Mouse (Mus musculus): ENCODE data around the gene Insr. TPM values are rescaled to one million over a fixed set of nuclear protein-coding genes. Genes with fewer than 3 reads are reported as not detected.

The Insr gene
- polyA plus RNA-seq, 1 experiment from 2014 or later, result 54.2 TPM

GRCm38 (mm10) chr8:3219921-3220411 is 59.5 kb downstream of the Insr start:
- peaks cover 12% of the 10 kb centered on the region for H3K4me1 ChIP-seq (replicated peaks; ENCODE audit: control insufficient read depth, insufficient read depth, low read length)

GRCm38 (mm10) chr8:3219266-3219665 is 60.2 kb downstream of the Insr start:
- ATAC-seq (ENCODE audit: low FRiP score) (no peak), DNase-seq (ENCODE audit: low spot score) (no peak)
- whole genome bisulfite sequencing, result 79% methylated on average over 3 of the region's 3 CpGs
- H3K4me3 ChIP-seq (replicated peaks; ENCODE audit: low read length), result no peak overlapping the region
- H3K9ac ChIP-seq, result no peak overlapping the region
- H3K36me3 ChIP-seq (replicated peaks; ENCODE audit: control insufficient read depth, insufficient read depth), result no peaks in the 10 kb centered on the region
- no peak overlapping the region for H3K27ac ChIP-seq
- H3K4me2 ChIP-seq (replicated peaks), result no peak overlapping the region
- H3K27me3 ChIP-seq (ENCODE audit: control insufficient read depth, insufficient read depth, low read length), result no peaks in the 10 kb centered on the region
- peaks cover 12% of the 10 kb centered on the region for H3K4me1 ChIP-seq (replicated peaks; ENCODE audit: control insufficient read depth, insufficient read depth, low read length)
- no peaks in the 10 kb centered on the region for H3K9me3 ChIP-seq (ENCODE audit: control insufficient read depth, low read length)

More at GRCm38 (mm10) chr8:3219921-3220411, 59.5 kb downstream of the Insr start:
- no peak for DNase-seq (ENCODE audit: low spot score)
- H3K9ac ChIP-seq, result peak overlapping the region; percentile 70; the same call in 1 of the 2 replicates
- no peak for ATAC-seq (ENCODE audit: low FRiP score)
- peak overlapping the region; percentile 47 for H3K4me3 ChIP-seq (replicated peaks; ENCODE audit: low read length)
- H3K36me3 ChIP-seq (replicated peaks; ENCODE audit: control insufficient read depth, insufficient read depth), result no peaks in the 10 kb centered on the region
- peak overlapping the region; percentile 89 for H3K27ac ChIP-seq
- no peaks in the 10 kb centered on the region for H3K27me3 ChIP-seq (ENCODE audit: control insufficient read depth, insufficient read depth, low read length)
- H3K9me3 ChIP-seq (ENCODE audit: control insufficient read depth, low read length), result no peaks in the 10 kb centered on the region
- H3K4me2 ChIP-seq (replicated peaks), result peak overlapping the region; percentile 57
- WGBS, result 91% methylated on average over 12 of the region's 12 CpGs

GRCm38 (mm10) chr8:3216541-3217092 is 62.8 kb downstream of the Insr start:
- DNase-seq (ENCODE audit: low spot score) (peak; percentile 39), ATAC-seq (ENCODE audit: low FRiP score) (no peak)
- WGBS, result 74% methylated on average over 4 of the region's 4 CpGs
- no peak overlapping the region for H3K9ac ChIP-seq
- H3K4me2 ChIP-seq (replicated peaks), result no peak overlapping the region
- H3K27ac ChIP-seq, result no peak overlapping the region
- H3K4me3 ChIP-seq (replicated peaks; ENCODE audit: low read length), result no peak overlapping the region
- no peaks in the 10 kb centered on the region; the same call in 1 of the 2 replicates for H3K36me3 ChIP-seq (replicated peaks; ENCODE audit: control insufficient read depth, insufficient read depth)
- H3K9me3 ChIP-seq (ENCODE audit: control insufficient read depth, low read length), result no peaks in the 10 kb centered on the region
- no peaks in the 10 kb centered on the region for H3K27me3 ChIP-seq (ENCODE audit: control insufficient read depth, insufficient read depth, low read length)
- 0 out of 2 replicates have a peak, but pooled peaks cover 6% of the 10 kb centered on the region for H3K4me1 ChIP-seq (replicated peaks; ENCODE audit: control insufficient read depth, insufficient read depth, low read length)

GRCm38 (mm10) chr8:3215561-3215960 is 63.9 kb downstream of the Insr start:
- no peaks in the 10 kb centered on the region for H3K27me3 ChIP-seq (ENCODE audit: control insufficient read depth, insufficient read depth, low read length)
- no peak overlapping the region for H3K9ac ChIP-seq
- 0 out of 2 replicates have a peak, but pooled peaks cover 6% of the 10 kb centered on the region for H3K4me1 ChIP-seq (replicated peaks; ENCODE audit: control insufficient read depth, insufficient read depth, low read length)
- no peak overlapping the region for H3K4me3 ChIP-seq (replicated peaks; ENCODE audit: low read length)
- H3K9me3 ChIP-seq (ENCODE audit: control insufficient read depth, low read length), result no peaks in the 10 kb centered on the region
- no peak overlapping the region for H3K4me2 ChIP-seq (replicated peaks)
- ATAC-seq (ENCODE audit: low FRiP score) (no peak), DNase-seq (ENCODE audit: low spot score) (no peak)
- peak overlapping the region; percentile 33; the same call in 1 of the 2 replicates for H3K27ac ChIP-seq
- H3K36me3 ChIP-seq (replicated peaks; ENCODE audit: control insufficient read depth, insufficient read depth), result no peaks in the 10 kb centered on the region; the same call in 1 of the 2 replicates

- H3K4me1 ChIP-seq (replicated peaks; ENCODE audit: control insufficient read depth, insufficient read depth, low read length), result no peaks in the 10 kb centered on the region
- H3K36me3 ChIP-seq (replicated peaks; ENCODE audit: control insufficient read depth, insufficient read depth), result peaks cover 3% of the 10 kb centered on the region; the same call in 1 of the 2 replicates
- no peak overlapping the region for H3K27ac ChIP-seq
- H3K9me3 ChIP-seq (ENCODE audit: control insufficient read depth, low read length), result no peaks in the 10 kb centered on the region
- no peaks in the 10 kb centered on the region for H3K27me3 ChIP-seq (ENCODE audit: control insufficient read depth, insufficient read depth, low read length)
- DNase-seq (ENCODE audit: low spot score), result no peak
- WGBS, result 80% methylated on average over 1 of the region's 1 CpGs
- no peak overlapping the region for H3K9ac ChIP-seq
- H3K4me3 ChIP-seq (replicated peaks; ENCODE audit: low read length), result no peak overlapping the region
- ATAC-seq (ENCODE audit: low FRiP score), result no peak
- no peak overlapping the region for H3K4me2 ChIP-seq (replicated peaks)
Measured at GRCm38 (mm10) chr8:3214601-3215000, 64.8 kb downstream of the Insr start.

- Histone ChIP-seq H3K27me3 (ENCODE audit: control insufficient read depth, insufficient read depth, low read length) (no peaks in the 10 kb centered on the region), H3K4me2 (replicated peaks) (no peak overlapping the region), H3K4me3 (replicated peaks; ENCODE audit: low read length) (no peak overlapping the region), H3K36me3 (replicated peaks; ENCODE audit: control insufficient read depth, insufficient read depth) (peaks cover 10% of the 10 kb centered on the region), H3K4me1 (replicated peaks; ENCODE audit: control insufficient read depth, insufficient read depth, low read length) (no peaks in the 10 kb centered on the region), H3K27ac (no peak overlapping the region), H3K9me3 (ENCODE audit: control insufficient read depth, low read length) (no peaks in the 10 kb centered on the region), H3K9ac (no peak overlapping the region)
- 79% methylated on average over 9 of the region's 9 CpGs for WGBS
- ATAC-seq (ENCODE audit: low FRiP score) (no peak), DNase-seq (ENCODE audit: low spot score) (no peak)
Measured at GRCm38 (mm10) chr8:3211456-3211855, 68.0 kb downstream of the Insr start.

- Histone ChIP-seq H3K4me3 (replicated peaks; ENCODE audit: low read length) (no peak overlapping the region), H3K9ac (no peak overlapping the region), H3K4me2 (replicated peaks) (no peak overlapping the region), H3K36me3 (replicated peaks; ENCODE audit: control insufficient read depth, insufficient read depth) (peaks cover 16% of the 10 kb centered on the region), H3K9me3 (ENCODE audit: control insufficient read depth, low read length) (no peaks in the 10 kb centered on the region), H3K4me1 (replicated peaks; ENCODE audit: control insufficient read depth, insufficient read depth, low read length) (no peaks in the 10 kb centered on the region), H3K27me3 (ENCODE audit: control insufficient read depth, insufficient read depth, low read length) (no peaks in the 10 kb centered on the region), H3K27ac (0 out of 2 replicates have a peak overlapping the region, but pooled peaks have one; percentile 9)
- WGBS, result 96% methylated on average over 3 of the region's 3 CpGs
- DNase-seq (ENCODE audit: low spot score), result no peak
- no peak for ATAC-seq (ENCODE audit: low FRiP score)
Measured at GRCm38 (mm10) chr8:3209960-3210359, 69.5 kb downstream of the Insr start.

- Histone ChIP-seq H3K9me3 (ENCODE audit: control insufficient read depth, low read length) (no peaks in the 10 kb centered on the region), H3K4me3 (replicated peaks; ENCODE audit: low read length) (no peak overlapping the region), H3K9ac (no peak overlapping the region), H3K27me3 (ENCODE audit: control insufficient read depth, insufficient read depth, low read length) (no peaks in the 10 kb centered on the region), H3K36me3 (replicated peaks; ENCODE audit: control insufficient read depth, insufficient read depth) (peaks cover 21% of the 10 kb centered on the region), H3K4me2 (replicated peaks) (no peak overlapping the region), H3K27ac (no peak overlapping the region), H3K4me1 (replicated peaks; ENCODE audit: control insufficient read depth, insufficient read depth, low read length) (no peaks in the 10 kb centered on the region)
- 73% methylated on average over 3 of the region's 3 CpGs for WGBS
- no peak for DNase-seq (ENCODE audit: low spot score)
- no peak for ATAC-seq (ENCODE audit: low FRiP score)
Measured at GRCm38 (mm10) chr8:3209268-3209667, 70.1 kb downstream of the Insr start.

GRCm38 (mm10) chr8:3208729-3209128 is 70.7 kb downstream of the Insr start:
- no peak overlapping the region for H3K27ac ChIP-seq
- H3K4me3 ChIP-seq (replicated peaks; ENCODE audit: low read length), result no peak overlapping the region
- DNase-seq (ENCODE audit: low spot score) (no peak), ATAC-seq (ENCODE audit: low FRiP score) (no peak)
- H3K36me3 ChIP-seq (replicated peaks; ENCODE audit: control insufficient read depth, insufficient read depth), result peaks cover 26% of the 10 kb centered on the region
- no peak overlapping the region for H3K9ac ChIP-seq
- no peaks in the 10 kb centered on the region for H3K4me1 ChIP-seq (replicated peaks; ENCODE audit: control insufficient read depth, insufficient read depth, low read length)
- no peak overlapping the region for H3K4me2 ChIP-seq (replicated peaks)
- no peaks in the 10 kb centered on the region for H3K27me3 ChIP-seq (ENCODE audit: control insufficient read depth, insufficient read depth, low read length)
- H3K9me3 ChIP-seq (ENCODE audit: control insufficient read depth, low read length), result no peaks in the 10 kb centered on the region

Data from hindbrain, embryonic 14.5 days (tissue).